Mouse (Mus musculus) frontal cortex, adult 2 months (tissue): ENCODE data around the gene Cnih4. TPM values are rescaled to one million over a fixed set of nuclear protein-coding genes. Genes with fewer than 3 reads are reported as not detected.

Experiments used
- DNase-seq, 2 experiments: peaks; one replicate each; pipeline ENCODE4 v3.0.0; 2022; ENCODE audit warnings: low spot score in 1 of 2; ENCODE audit errors: extremely low spot score in 1 of 2
- polyA plus RNA-seq: library from polyadenylated mRNA; depleted of rRNA; stranded (reverse); fragments of >200 nt; gene quantifications from 2 replicates; pipeline ENCODE4 v1.2.3, GENCODE M21; 2012; rRNA removed

The Cnih4 gene
- polyA plus RNA-seq, 1 experiment, result 25.2 TPM

GRCm38 (mm10) chr1:181210601-181211402 lies 66.3 kb downstream of the Cnih4 start:
- peak in 1 of 2 experiments; percentile 16 for DNase-seq

- DNase-seq, result no peak
Observed at GRCm38 (mm10) chr1:181211403-181211919, 67.0 kb downstream of the Cnih4 start.

DNA sequence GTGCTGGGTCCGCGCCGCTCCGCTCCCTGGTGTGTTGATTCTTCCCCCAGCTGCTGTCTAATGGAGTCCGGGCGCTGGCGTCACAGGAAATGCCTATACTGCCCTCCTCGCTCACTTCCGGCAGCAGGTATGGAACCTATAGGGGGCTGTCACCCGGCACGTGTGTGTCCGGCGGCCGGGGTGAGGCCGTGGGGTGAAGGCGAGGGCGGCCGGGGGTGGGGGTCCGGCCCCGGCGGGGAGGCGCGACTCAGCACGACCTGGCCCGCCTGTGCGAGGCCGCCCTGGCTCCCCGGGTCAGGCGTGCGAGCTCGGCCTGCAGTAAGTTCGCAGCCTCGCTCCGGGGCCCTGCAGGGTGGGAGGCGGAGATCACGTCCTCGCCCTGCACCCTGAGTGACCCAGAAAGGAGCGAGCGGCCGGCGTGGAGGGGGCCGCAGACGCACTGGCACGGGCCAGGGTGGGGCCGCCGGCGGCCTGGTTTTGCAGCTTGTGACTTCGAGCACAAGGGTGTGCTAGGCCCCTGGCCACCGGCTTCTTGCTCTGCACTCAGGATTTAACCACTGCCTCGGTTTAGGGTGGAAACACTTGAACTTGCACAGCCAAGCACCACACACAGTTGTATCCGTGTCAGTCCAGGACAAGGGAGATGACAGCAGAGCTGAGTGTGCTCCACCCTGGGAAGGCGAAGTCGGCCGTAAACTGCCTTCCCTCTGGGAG lies 67.6 kb downstream of the Cnih4 start, which contains the start of gene Wdr26:
TSS of gene Wdr26 (minus strand) at position 82 of the 714 bp plus-strand sequence.
- peak; percentile 72 to 85 for DNase-seq

GRCm38 (mm10) chr1:181214296-181215035 lies 70.0 kb downstream of the Cnih4 start:
- DNase-seq, result no peak

GRCm38 (mm10) chr1:181216315-181216714 lies 71.8 kb downstream of the Cnih4 start:
- no peak for DNase-seq

Other genes starting within 250 kb of the Cnih4 start
- gene Pycr2, start 240.4 kb upstream of the Cnih4 start, polyA plus RNA-seq, result 35.6 and 39.2 TPM in 2 replicates
- gene Lefty1, start 209.7 kb upstream of the Cnih4 start, polyA plus RNA-seq, result 1.8 and 4.3 TPM in 2 replicates
- gene Tmem63a, start 202.3 kb upstream of the Cnih4 start, polyA plus RNA-seq, result 29.6 and 30.2 TPM in 2 replicates
- gene Ephx1, start 123.8 kb upstream of the Cnih4 start, polyA plus RNA-seq, result 29.8 and 34.6 TPM in 2 replicates
- gene 9130409I23Rik, start 93.5 kb upstream of the Cnih4 start, polyA plus RNA-seq, result not detected in 2 replicates
- gene Nvl, start 489 bp upstream of the Cnih4 start, polyA plus RNA-seq, result 84.2 and 98.6 TPM in 2 replicates
- gene Wdr26, start 67.3 kb downstream of the Cnih4 start, polyA plus RNA-seq, result 53.0 and 56.8 TPM in 2 replicates
- gene Cnih3, start 207.9 kb downstream of the Cnih4 start, polyA plus RNA-seq, result 45.6 and 61.1 TPM in 2 replicates